Mouse (Mus musculus): ENCODE results near the gene Mrrf.

DNA sequence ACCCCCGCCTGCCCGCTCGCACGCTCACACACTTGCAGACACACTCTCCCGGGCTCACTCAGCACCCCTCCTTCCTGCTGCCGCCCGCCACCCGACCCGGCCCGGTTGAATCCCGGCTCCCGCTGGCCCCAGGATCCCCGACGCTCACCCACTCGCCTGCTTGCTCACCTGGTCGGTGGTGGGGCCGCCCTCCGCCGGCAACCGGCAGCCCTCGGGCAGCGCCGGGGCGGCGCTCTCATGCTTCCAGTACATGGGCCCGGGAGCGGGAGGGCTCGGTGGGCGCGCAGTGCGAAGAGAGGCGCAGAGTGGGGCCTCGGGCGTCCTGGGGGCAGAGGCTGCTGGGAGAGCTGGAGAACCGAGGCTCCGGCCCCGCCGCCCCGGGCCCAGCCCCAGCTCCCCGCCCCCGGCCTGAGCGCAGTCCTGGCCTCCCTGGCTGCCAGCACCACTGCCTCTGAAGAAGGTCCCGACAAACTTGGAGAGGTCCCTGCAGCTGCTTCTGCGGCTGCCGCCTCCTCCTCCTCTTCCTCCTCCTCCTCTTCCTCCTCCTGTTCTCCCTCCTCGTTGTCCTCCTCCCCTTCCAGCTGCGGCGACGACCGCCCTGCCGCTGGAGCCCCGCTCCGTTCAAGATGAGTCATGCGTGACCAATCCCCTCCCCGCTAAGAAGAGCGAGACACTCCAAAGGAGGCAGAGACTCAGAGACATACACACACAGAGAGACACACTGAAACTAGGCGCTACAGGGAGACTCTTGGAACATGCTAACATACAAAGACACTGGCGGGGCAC, 31.0 kb upstream of the Mrrf start, which contains the start of gene Lhx6:
- TF ChIP-seq GATA1 (IDR thresholded peaks at IDR 0.05; ENCODE audit: low read length) (no peak), TAL1 (IDR thresholded peaks at IDR 0.05; ENCODE audit: low read length) (no peak)
